Mouse (Mus musculus) cortical plate, adult 2 months (tissue): ENCODE results near the gene Tbxas1.

Experiments
- CTCF ChIP-seq: fragments of 200-500 bp; IDR thresholded peaks from 2 replicates; pipeline ENCODE4 v1.5.1; 2011; ENCODE audit warnings: mild to moderate bottlenecking, control low read depth, low read length; ENCODE audit not compliant: insufficient read depth; ENCODE audit errors: extremely low read depth
- POLR2A ChIP-seq: fragments of 200-500 bp; IDR thresholded peaks from 2 replicates; pipeline ENCODE4 v1.6.1; 2011; ENCODE audit warnings: mild to moderate bottlenecking, low read length, control low read depth; ENCODE audit not compliant: insufficient read depth; ENCODE audit errors: extremely low read depth

- TF ChIP-seq CTCF (no peak), POLR2A (no peak)
Measured at GRCm38 (mm10) chr6:38826857-38827256, 48.3 kb upstream of the Tbxas1 start.
